Mouse (Mus musculus): ENCODE results near the gene Mpp3.

DNA sequence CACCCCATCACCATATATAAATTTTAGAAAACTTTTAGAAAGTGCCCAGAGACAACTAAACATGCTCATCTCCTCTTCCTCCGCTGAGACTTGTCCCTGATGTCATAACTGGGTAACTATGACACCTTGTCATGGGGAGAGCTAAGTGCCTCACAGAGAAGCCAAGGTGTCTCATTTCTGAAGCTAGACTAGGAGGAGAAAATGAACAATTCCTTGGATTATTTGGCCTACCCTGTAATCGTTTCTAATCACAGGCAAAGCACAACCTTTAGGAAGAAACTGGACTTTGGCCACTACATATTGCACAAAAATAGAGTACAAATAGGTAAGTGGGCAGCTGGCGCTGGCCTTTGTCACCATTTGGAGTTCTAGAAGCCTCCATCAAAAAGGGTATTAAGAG is 41.3 kb downstream of the Mpp3 start, which contains the start of gene Dusp3:
- TF ChIP-seq GATA1 (IDR thresholded peaks at IDR 0.05; ENCODE audit: low read length), result no peak
- TF ChIP-seq TAL1 (IDR thresholded peaks at IDR 0.05; ENCODE audit: low read length), result no peak

Measured in erythroblast, embryonic 14.5 days (primary cell).